Mouse (Mus musculus) monocyte, adult 2 months (primary cell): ENCODE data around the gene Sufu.

Experiments
- DNase-seq, 2 experiments: peaks; one replicate each; pipeline ENCODE4 v3.0.0; 2022; ENCODE audit warnings: low spot score in 2 of 2, low read depth in 1 of 2

Gene Sufu

GRCm38 (mm10) chr19:46392018-46392417 lies 4.7 kb upstream of the Sufu start:
- DNase-seq: peak in 1 of 2 experiments; percentile 27

GRCm38 (mm10) chr19:46394712-46395108 lies 2.0 kb upstream of the Sufu start:
- no peak for DNase-seq

GRCm38 (mm10) chr19:46395109-46396009 lies 1.3 kb upstream of the Sufu start, which contains the start of gene Actr1a:
Actr1a (minus strand) TSS chr19:46395748.
- peak; percentile 85 to 93 for DNase-seq

- DNase-seq: no peak
Measured at GRCm38 (mm10) chr19:46396109-46396508, 587 bp upstream of the Sufu start.

- no peak for DNase-seq
Measured at GRCm38 (mm10) chr19:46397436-46398001, 823 bp downstream of the Sufu start.

- DNase-seq: no peak
Measured at GRCm38 (mm10) chr19:46398401-46398800, 1.7 kb downstream of the Sufu start.

GRCm38 (mm10) chr19:46399372-46399771 lies 2.7 kb downstream of the Sufu start:
- DNase-seq: no peak

GRCm38 (mm10) chr19:46399886-46400285 lies 3.2 kb downstream of the Sufu start:
- no peak for DNase-seq

- no peak for DNase-seq
Measured at GRCm38 (mm10) chr19:46400558-46400957, 3.9 kb downstream of the Sufu start.

GRCm38 (mm10) chr19:46404030-46404429 lies 7.3 kb downstream of the Sufu start:
- no peak for DNase-seq

- no peak for DNase-seq
Measured at GRCm38 (mm10) chr19:46406592-46407386, 10.1 kb downstream of the Sufu start.

GRCm38 (mm10) chr19:46409506-46409905 lies 12.8 kb downstream of the Sufu start:
- no peak for DNase-seq

- no peak for DNase-seq
Measured at GRCm38 (mm10) chr19:46412056-46412805, 15.5 kb downstream of the Sufu start.

- no peak for DNase-seq
Measured at GRCm38 (mm10) chr19:46413969-46414368, 17.3 kb downstream of the Sufu start.

GRCm38 (mm10) chr19:46414486-46414885 lies 17.8 kb downstream of the Sufu start:
- DNase-seq: no peak

GRCm38 (mm10) chr19:46416276-46416675 lies 19.6 kb downstream of the Sufu start:
- DNase-seq: no peak

GRCm38 (mm10) chr19:46418051-46418450 lies 21.4 kb downstream of the Sufu start:
- no peak for DNase-seq

GRCm38 (mm10) chr19:46420410-46420809 lies 23.7 kb downstream of the Sufu start:
- DNase-seq: no peak

- no peak for DNase-seq
Measured at GRCm38 (mm10) chr19:46422384-46423338, 26.0 kb downstream of the Sufu start.

- DNase-seq: no peak
Measured at GRCm38 (mm10) chr19:46425266-46425665, 28.6 kb downstream of the Sufu start.
